Mouse (Mus musculus) intestine, embryonic 14.5 days (tissue): ENCODE results near the gene Fmnl2. TPM values are rescaled to one million over a fixed set of nuclear protein-coding genes. Genes with fewer than 3 reads are reported as not detected.

ENCODE experiments used
- ATAC-seq: fragments of 200-750 bp; cut with Nextera tagmentation; replicated peaks from 2 replicates; pipeline ENCODE4 v1.8.0; 2017; ENCODE audit warnings: low read depth, moderate number of reproducible peaks, moderate TSS enrichment, moderate library complexity; ENCODE audit not compliant: low FRiP score, low TSS enrichment
- DNase-seq: peaks from one replicate; pipeline ENCODE4 v3.0.0-alpha.2; 2018; ENCODE audit warnings: low spot score
- H3K27ac ChIP-seq: fragments of 300-500 bp; sonication (generic); 2 replicates; pipeline ENCODE4 v1.5.1; 2014; ENCODE audit warnings: low read depth, mild to moderate bottlenecking, control low read depth
- H3K27me3 ChIP-seq: fragments of 300-500 bp; sonication (generic); replicated peaks from 2 replicates; pipeline ENCODE4 v1.6.1; 2014; ENCODE audit warnings: low read length, control low read depth; ENCODE audit not compliant: control insufficient read depth, insufficient read depth
- H3K36me3 ChIP-seq: fragments of 300-500 bp; sonication (generic); 2 replicates; pipeline ENCODE4 v1.6.1; 2014; ENCODE audit warnings: low read length, control low read depth; ENCODE audit not compliant: control insufficient read depth, insufficient read depth
- H3K4me1 ChIP-seq: fragments of 300-500 bp; sonication (generic); replicated peaks from 2 replicates; pipeline ENCODE4 v1.6.1; 2014; ENCODE audit warnings: low read length, control low read depth, mixed read lengths; ENCODE audit not compliant: control insufficient read depth, insufficient read depth
- H3K4me2 ChIP-seq: fragments of 300-500 bp; sonication (generic); 2 replicates; pipeline ENCODE4 v1.6.1; 2014; ENCODE audit warnings: low read length
- H3K4me3 ChIP-seq: fragments of 300-500 bp; sonication (generic); 2 replicates; pipeline ENCODE4 v1.5.1; 2014; ENCODE audit warnings: low read depth, low read length, control low read depth, mixed read lengths
- H3K9ac ChIP-seq: fragments of 300-500 bp; sonication (generic); 2 replicates; pipeline ENCODE4 v1.6.1; 2014; ENCODE audit warnings: mild to moderate bottlenecking, low read length
- H3K9me3 ChIP-seq: fragments of 300-500 bp; sonication (generic); 2 replicates; pipeline ENCODE4 v1.6.1; 2016; ENCODE audit warnings: low read length, control low read depth; ENCODE audit not compliant: control insufficient read depth
- WGBS: fragments of 180-500 bp; shearing (Covaris S2); extraction: QIAGEN DNeasy Blood & Tissue Kit; methylation state at CpG from one replicate; pipeline ENCODE4 v1.1.7; 2014; 5-methylcytosine and 5-hydroxymethylcytosine counted together
- polyA plus RNA-seq: library from polyadenylated mRNA; unstranded; fragments of >200 nt; fragmentation: Nextera tagmentation; extraction: Ambion mirVana; gene quantifications from 2 replicates; pipeline ENCODE4 v1.2.1, GENCODE M21; 2014

Gene Fmnl2
- polyA plus RNA-seq, 1 experiment from 2014 or later = 6.1 TPM

DNA sequence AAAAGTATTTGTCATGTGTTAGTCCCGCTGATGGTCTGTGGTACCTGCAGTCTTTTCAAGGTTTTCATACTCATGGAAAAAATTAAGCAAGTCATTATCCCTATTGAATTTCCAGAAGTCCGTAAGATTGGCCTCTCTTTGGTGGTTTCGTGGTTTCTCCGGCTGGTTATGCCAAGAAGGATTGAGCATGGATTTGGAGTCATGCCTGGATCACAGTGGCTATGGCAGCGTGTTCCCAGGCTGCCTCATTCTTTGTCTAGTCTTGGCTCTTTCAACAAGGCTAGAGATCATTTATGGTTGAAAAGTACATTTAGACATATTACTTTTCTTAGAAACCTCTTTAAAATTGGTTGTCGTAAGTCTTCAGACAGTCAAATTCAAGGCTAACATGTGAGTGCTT lies 192.7 kb downstream of the Fmnl2 start:
- Histone ChIP-seq H3K27ac (no peak overlapping the region), H3K9me3 (no peaks in the 10 kb centered on the region), H3K4me2 (no peak overlapping the region), H3K4me1 (peaks cover 4% of the 10 kb centered on the region; the same call in 1 of the 2 replicates), H3K9ac (no peak overlapping the region), H3K36me3 (0 out of 2 replicates have a peak, but pooled peaks cover 5% of the 10 kb centered on the region), H3K27me3 (no peaks in the 10 kb centered on the region), H3K4me3 (no peak overlapping the region)
- DNase-seq (no peak), ATAC-seq (no peak)
- 98% methylated on average over 6 of the region's 6 CpGs for WGBS

GRCm38 (mm10) chr2:53051502-53051901 lies 193.8 kb downstream of the Fmnl2 start:
- H3K4me3 ChIP-seq = no peak overlapping the region
- H3K4me2 ChIP-seq = no peak overlapping the region
- H3K27me3 ChIP-seq = no peaks in the 10 kb centered on the region
- peaks cover 4% of the 10 kb centered on the region; the same call in 1 of the 2 replicates for H3K4me1 ChIP-seq
- H3K27ac ChIP-seq = no peak overlapping the region
- DNase-seq = no peak
- WGBS = 80% methylated on average over 8 of the region's 8 CpGs
- no peak overlapping the region for H3K9ac ChIP-seq
- 0 out of 2 replicates have a peak, but pooled peaks cover 5% of the 10 kb centered on the region for H3K36me3 ChIP-seq
- no peak for ATAC-seq
- no peaks in the 10 kb centered on the region for H3K9me3 ChIP-seq

GRCm38 (mm10) chr2:53053714-53054113 lies 196.1 kb downstream of the Fmnl2 start:
- Histone ChIP-seq H3K27ac (peak overlapping the region; percentile 47; the same call in 1 of the 2 replicates), H3K4me3 (no peak overlapping the region), H3K9ac (no peak overlapping the region), H3K27me3 (no peaks in the 10 kb centered on the region), H3K36me3 (0 out of 2 replicates have a peak, but pooled peaks cover 5% of the 10 kb centered on the region), H3K4me1 (peaks cover 4% of the 10 kb centered on the region; the same call in 1 of the 2 replicates), H3K9me3 (no peaks in the 10 kb centered on the region), H3K4me2 (no peak overlapping the region)
- WGBS = 56% methylated on average over 7 of the region's 7 CpGs
- DNase-seq = no peak
- no peak for ATAC-seq

DNA sequence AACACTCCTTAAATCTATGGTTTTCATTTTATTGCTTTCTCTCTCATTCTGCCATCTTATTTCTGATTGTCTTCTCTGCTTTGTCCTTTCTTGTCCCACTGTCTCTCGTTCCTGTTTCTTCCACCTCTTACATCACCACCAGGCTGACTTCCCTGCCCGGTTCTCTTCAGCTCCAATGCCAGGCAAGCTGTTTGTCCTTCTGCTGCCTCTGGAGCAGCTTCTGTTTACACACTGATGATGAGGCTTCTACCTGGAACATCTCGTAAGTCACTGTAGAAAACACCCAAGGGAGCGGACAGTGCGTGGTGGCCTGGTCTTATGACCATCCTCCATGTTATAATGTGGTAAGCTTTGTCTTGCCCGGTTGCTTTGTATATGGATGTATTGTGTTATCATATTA lies 198.9 kb downstream of the Fmnl2 start:
- no peaks in the 10 kb centered on the region for H3K9me3 ChIP-seq
- 88% methylated on average over 6 of the region's 6 CpGs for WGBS
- H3K9ac ChIP-seq = no peak overlapping the region
- 0 out of 2 replicates have a peak, but pooled peaks cover under 1% of the 10 kb centered on the region for H3K36me3 ChIP-seq
- H3K27ac ChIP-seq = no peak overlapping the region
- no peak overlapping the region for H3K4me3 ChIP-seq
- DNase-seq (no peak), ATAC-seq (no peak)
- H3K27me3 ChIP-seq = no peaks in the 10 kb centered on the region
- H3K4me1 ChIP-seq = peaks cover 4% of the 10 kb centered on the region; the same call in 1 of the 2 replicates
- H3K4me2 ChIP-seq = no peak overlapping the region

DNA sequence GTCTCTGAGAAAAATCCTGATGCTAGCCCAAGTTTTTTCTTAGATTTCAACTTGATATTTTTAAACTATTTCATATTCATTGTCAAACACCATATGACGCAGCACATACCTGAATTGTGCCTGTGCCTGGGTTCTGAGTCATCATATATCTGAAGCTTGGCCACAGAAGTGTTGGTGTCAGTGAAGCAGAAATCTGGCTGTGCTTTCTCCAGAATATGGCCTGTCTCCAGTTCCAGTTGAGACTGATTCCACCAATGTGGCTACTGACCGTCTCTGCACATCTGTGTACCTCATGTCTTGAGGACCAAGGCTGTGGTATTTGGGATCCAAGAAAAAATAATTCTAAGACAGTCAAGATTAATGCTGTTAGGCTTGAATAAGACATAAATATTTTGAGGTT lies 199.6 kb downstream of the Fmnl2 start:
- no peaks in the 10 kb centered on the region for H3K9me3 ChIP-seq
- H3K27me3 ChIP-seq = no peaks in the 10 kb centered on the region
- peaks cover 4% of the 10 kb centered on the region; the same call in 1 of the 2 replicates for H3K4me1 ChIP-seq
- no peaks in the 10 kb centered on the region for H3K36me3 ChIP-seq
- DNase-seq (no peak), ATAC-seq (no peak)
- H3K4me2 ChIP-seq = no peak overlapping the region
- no peak overlapping the region for H3K27ac ChIP-seq
- H3K9ac ChIP-seq = no peak overlapping the region
- no peak overlapping the region for H3K4me3 ChIP-seq
- 68% methylated on average over 2 of the region's 2 CpGs for WGBS

DNA sequence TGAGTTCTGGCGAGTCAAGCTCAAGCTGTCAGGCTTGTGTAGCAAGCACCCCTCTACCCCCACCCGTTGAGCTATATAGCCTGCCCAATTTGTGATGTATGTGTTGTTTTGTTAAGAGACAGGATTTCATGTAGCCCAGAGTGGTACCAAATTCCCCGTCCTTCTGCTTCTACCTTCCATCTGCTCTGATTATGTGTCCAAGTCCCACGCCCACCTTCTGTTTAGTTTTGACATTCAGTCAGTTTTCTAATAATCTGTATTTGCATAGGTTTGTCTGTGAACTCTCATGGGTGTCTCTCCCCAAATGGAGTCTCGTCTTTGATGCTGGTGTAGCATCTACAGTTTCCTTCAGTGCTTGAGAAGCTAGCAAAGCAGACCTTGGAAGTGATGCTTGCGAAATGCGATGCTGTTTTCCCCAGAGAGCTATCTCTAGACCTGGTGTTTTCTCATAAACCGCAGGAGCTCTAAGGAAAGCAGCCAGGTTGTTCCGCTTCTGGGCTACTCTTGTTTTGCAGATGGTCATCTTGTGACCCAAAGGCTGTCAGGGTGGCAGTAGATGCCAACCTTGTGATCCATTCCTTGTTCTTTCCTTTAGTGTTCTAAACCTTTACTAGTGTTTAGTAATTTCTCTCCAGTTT lies 203.8 kb downstream of the Fmnl2 start:
- Histone ChIP-seq H3K27me3 (no peaks in the 10 kb centered on the region), H3K4me3 (no peak overlapping the region), H3K4me2 (no peak overlapping the region), H3K9ac (no peak overlapping the region), H3K36me3 (no peaks in the 10 kb centered on the region), H3K4me1 (no peaks in the 10 kb centered on the region), H3K27ac (no peak overlapping the region), H3K9me3 (no peaks in the 10 kb centered on the region)
- DNase-seq = no peak
- 83% methylated on average over 9 of the region's 9 CpGs for WGBS
- no peak for ATAC-seq

GRCm38 (mm10) chr2:53066973-53067372 lies 209.3 kb downstream of the Fmnl2 start:
- H3K36me3 ChIP-seq = no peaks in the 10 kb centered on the region
- H3K9ac ChIP-seq = no peak overlapping the region
- no peak overlapping the region for H3K27ac ChIP-seq
- no peak for ATAC-seq
- 96% methylated on average over 2 of the region's 2 CpGs for WGBS
- no peaks in the 10 kb centered on the region for H3K27me3 ChIP-seq
- H3K4me3 ChIP-seq = no peak overlapping the region
- H3K4me2 ChIP-seq = no peak overlapping the region
- no peaks in the 10 kb centered on the region for H3K9me3 ChIP-seq
- peaks cover 8% of the 10 kb centered on the region for H3K4me1 ChIP-seq
- no peak for DNase-seq

DNA sequence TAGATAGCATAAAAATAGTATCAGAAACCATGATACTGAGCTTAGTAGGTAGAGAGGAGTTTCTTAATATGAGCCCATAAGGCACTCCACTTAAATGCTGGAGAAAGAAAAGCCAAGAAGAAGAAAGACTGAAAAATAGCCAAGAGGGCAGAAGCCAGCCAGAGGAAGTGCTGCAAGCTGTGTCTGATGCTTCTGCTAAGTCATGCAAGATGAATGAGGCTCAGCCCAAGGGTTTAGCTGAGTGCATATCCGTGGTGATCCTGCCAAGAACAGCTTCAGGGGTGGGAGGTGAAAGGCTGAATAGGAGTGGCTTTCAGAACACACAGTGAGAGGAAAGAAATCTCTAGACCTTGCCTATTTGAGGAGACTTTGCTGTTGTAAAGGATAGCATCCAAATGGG lies 212.9 kb downstream of the Fmnl2 start:
- DNase-seq (no peak), ATAC-seq (no peak)
- Histone ChIP-seq H3K36me3 (no peaks in the 10 kb centered on the region), H3K27ac (no peak overlapping the region), H3K4me1 (peaks cover 8% of the 10 kb centered on the region), H3K4me2 (no peak overlapping the region), H3K9me3 (no peaks in the 10 kb centered on the region), H3K9ac (no peak overlapping the region), H3K27me3 (no peaks in the 10 kb centered on the region), H3K4me3 (no peak overlapping the region)
- WGBS = 3% methylated on average over 1 of the region's 1 CpGs

DNA sequence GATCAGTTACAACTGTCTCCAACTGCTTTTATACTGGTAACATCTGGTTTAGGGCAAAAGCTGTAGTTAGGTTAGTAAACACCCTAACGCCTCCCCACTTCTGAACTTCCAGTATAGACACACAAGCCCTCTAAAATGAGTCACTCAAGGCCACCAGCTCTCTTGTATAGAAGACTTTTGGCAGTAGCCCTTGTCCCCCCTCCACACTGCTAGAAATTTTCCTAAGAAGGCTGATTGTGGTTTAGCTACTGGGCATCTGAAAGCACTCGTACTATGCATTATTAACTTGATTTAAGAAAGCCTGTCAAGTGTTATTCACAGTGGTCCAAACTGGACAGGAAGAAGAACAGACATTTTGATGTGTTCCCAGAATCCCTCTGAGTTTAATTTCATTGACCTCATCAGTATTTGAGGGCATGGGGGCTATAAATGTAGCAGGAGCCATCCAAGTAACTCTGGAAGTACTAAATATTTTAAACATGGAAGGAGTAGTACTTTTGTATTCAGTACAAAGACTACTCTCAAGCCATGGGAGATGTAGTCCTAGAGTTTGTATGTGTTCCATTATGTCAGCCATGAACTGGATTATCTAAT lies 222.1 kb downstream of the Fmnl2 start:
- no peaks in the 10 kb centered on the region for H3K27me3 ChIP-seq
- H3K4me3 ChIP-seq = no peak overlapping the region
- no peak overlapping the region for H3K9ac ChIP-seq
- 68% methylated on average over 2 of the region's 2 CpGs for WGBS
- DNase-seq = no peak
- H3K27ac ChIP-seq = no peak overlapping the region
- H3K9me3 ChIP-seq = no peaks in the 10 kb centered on the region
- no peaks in the 10 kb centered on the region for H3K36me3 ChIP-seq
- no peak overlapping the region for H3K4me2 ChIP-seq
- no peaks in the 10 kb centered on the region for H3K4me1 ChIP-seq
- no peak for ATAC-seq
